Mouse (Mus musculus) spleen, postnatal 36 days (tissue): Measurements from ENCODE around the gene Gm9.
"Not testable (repeated sequence)": the region's sequence is repeated elsewhere in the genome, so short reads cannot be mapped to it uniquely, and the experiment has no call there.

Experiments
- DNase-seq, 2 experiments: peaks; one replicate each; pipeline ENCODE4 v3.0.0; 2022; ENCODE audit warnings: low spot score in 2 of 2, mixed read lengths in 1 of 2

Gm9 gene

GRCm38 (mm10) chrX:37210941-37211340 lies at the start of gene Gm9:
TSS of gene Gm9 (minus strand) at chrX:37211041.
- DNase-seq = no peak

DNA sequence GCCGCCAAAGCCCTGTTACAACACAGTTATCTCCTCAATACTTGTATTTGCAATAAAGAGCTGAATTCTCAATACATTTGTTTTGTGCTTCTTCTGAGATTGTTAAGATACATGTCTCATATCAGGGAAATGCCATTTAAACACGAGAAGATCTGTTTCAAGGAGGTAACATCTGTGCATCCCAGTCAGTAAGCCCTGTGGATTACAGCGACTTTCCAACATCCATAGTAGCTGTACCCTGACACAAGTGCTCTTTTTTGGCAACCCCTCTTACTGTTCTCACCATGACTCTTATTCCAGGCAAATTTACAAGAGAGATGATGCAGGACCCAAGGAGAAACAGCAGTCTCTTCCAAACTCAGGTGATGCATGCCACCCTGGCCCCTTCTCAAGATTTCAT lies 38.8 kb upstream of the Gm9 start, which contains the start of gene Rhox3a:
Gene Rhox3a (plus strand): TSS at position 301 of the 400 bp plus-strand sequence.
- not testable (repeated sequence) for DNase-seq

DNA sequence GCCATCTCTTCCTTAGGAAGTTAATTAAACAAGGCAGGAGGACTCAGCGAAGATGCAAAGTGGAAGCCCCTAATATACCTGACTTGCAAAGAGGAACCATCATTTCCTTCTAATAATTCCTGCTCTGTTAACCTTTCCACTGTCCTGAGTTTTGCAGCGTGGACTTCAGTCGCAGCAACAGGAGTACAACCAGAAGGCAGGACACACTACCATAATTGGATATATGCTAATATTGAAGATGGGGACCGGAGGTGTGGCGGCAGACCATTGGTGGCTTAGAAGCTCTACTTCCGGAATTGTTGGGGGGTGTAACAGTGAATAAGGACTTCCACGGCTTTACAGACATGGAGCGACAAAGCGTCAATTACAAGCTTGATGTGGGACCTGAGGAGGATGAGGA lies 33.8 kb upstream of the Gm9 start, which contains the start of gene Rhox2a:
Gene Rhox2a (plus strand): TSS at position 301 of the 400 bp plus-strand sequence.
- not testable (repeated sequence) for DNase-seq

DNA sequence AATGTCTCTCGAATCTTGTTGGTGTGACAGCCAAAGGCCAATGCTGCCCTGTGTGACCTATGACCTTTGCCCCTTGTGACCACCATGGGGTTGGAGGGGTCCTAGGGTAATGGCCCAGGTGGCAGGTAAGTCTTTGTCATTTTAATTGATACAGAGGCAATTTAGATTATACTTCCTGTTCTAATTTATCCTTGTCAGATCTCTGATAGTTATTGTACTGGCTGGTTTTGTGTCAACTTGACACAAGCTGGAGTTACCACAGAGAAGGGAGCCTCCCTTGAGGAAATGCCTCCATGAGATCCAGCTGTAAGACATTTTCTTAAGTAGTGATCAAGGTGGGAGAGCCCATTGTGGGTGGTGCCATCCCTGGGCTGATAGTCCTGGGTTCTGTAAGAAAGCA lies 11.3 kb upstream of the Gm9 start, which contains the start of gene Rhox1:
Gene Rhox1 (minus strand): TSS at position 101 of the 400 bp plus-strand sequence.
- DNase-seq = not testable (repeated sequence)

GRCm38 (mm10) chrX:37198676-37199075 lies 12.2 kb downstream of the Gm9 start:
- no peak for DNase-seq

- DNase-seq = no peak
Observed at GRCm38 (mm10) chrX:37191744-37192379, 19.0 kb downstream of the Gm9 start.

GRCm38 (mm10) chrX:37191105-37191743 lies 19.6 kb downstream of the Gm9 start, which contains the start of the genes Ndufa1 and Rnf113a1:
TSS of gene Ndufa1 (minus strand) at chrX:37191163.
TSS of gene Rnf113a1 (plus strand) at chrX:37191245.
- DNase-seq = peak; percentile 76

GRCm38 (mm10) chrX:37190755-37191104 lies 20.1 kb downstream of the Gm9 start:
- DNase-seq = no peak

GRCm38 (mm10) chrX:37184401-37184800 lies 26.4 kb downstream of the Gm9 start:
- not testable (repeated sequence) for DNase-seq

- no peak for DNase-seq
Observed at GRCm38 (mm10) chrX:37168742-37169141, 42.1 kb downstream of the Gm9 start, which contains the start of gene Akap14. TSS of gene Akap14 (minus strand) at chrX:37168842.

GRCm38 (mm10) chrX:37167085-37167484 lies 43.8 kb downstream of the Gm9 start:
- peak; percentile 16 to 17 for DNase-seq

- DNase-seq = no peak
Observed at GRCm38 (mm10) chrX:37163115-37163514, 47.7 kb downstream of the Gm9 start.

DNA sequence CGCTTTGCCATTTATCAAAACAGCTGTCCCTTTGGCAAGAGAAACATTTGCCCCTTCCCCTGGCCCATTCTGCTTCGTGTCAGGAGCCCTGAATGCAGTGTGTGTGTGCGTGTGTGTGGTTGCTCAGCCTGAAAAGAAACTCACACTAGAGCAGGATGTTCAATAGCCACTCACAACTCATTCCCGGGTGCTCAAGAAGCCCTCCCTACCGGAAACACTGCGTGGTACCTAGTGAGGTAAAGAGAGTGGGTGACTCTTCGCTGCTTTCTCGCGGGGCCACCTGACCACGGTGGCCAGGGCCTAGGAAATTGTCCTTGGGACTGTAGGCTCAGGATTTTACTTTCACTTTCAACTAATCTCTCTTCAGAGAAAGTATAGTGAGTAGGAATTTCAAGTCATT lies 49.7 kb downstream of the Gm9 start:
- no peak for DNase-seq
